Mouse (Mus musculus): ENCODE results near the gene Sec11a. TPM values are rescaled to one million over a fixed set of nuclear protein-coding genes. Genes with fewer than 3 reads are reported as not detected.
"Not testable (repeated sequence)": the region's sequence is repeated elsewhere in the genome, so short reads cannot be mapped to it uniquely, and the experiment has no call there.

Sec11a gene
- 10 to 100 TPM; 46.0 to 51.3 TPM for total RNA-seq (2021)
- long read RNA-seq, transcript Sec11a-201 (6 exons, 1,345 nt), result major isoform, 33 of 39 reads
- long read RNA-seq, partial matches to known transcripts, result 0 of 39 reads
- long read RNA-seq, other reads (novel, unspliced or antisense), result 4 of 39 reads

GRCm38 (mm10) chr7:80947445-80948350 is at the start of gene Sec11a:
Sec11a (minus strand) TSS chr7:80947780.
- DNase-seq (ENCODE audit: low spot score in 2 of 2), result peak; percentile 93 to 97

GRCm38 (mm10) chr7:80995266-80996146 is 47.9 kb upstream of the Sec11a start:
- no peak for DNase-seq (ENCODE audit: low spot score in 2 of 2)

- DNase-seq (ENCODE audit: low spot score in 2 of 2), result no peak
Measured at GRCm38 (mm10) chr7:80994663-80995005, 47.1 kb upstream of the Sec11a start.

DNA sequence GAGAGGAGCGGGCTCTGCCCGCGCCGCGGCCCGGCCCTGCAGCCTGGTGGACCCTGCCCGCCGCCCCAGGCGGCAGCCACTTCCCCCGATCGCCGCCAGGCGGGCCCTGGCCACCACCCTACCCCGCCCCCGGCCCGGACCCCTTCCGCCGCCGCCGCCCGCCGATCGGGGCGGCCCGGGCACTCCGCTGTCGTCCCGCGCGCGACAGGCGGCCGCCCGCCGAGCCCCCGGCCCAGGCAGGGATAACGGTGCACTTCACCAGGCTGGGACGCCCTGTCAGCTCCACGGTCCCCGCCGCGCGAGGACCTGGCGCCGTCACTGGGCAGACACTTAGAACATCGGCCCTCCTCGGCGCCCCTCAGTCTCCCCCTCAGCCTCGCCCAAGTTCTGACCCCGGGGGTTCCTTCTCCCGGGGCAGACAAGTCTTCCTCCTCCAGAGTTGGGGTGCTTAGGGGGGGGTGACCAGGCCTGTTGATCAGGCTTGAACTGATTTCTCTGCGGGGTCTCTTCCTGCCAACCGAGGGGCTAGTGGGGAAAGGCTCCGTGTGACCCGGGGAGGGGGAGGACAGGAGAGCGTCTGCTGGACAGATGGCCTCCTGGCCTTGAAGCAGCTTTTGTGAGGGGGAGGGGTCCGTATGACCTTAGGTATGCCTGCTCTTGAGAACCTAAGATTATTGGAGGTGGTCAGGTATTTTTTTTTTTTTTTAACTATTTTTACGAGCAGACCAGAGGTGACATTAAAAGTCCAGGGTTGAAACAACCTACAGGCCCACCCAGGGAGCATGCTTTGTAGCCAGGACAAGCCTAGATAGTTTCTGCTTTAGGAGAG is 46.5 kb upstream of the Sec11a start:
- DNase-seq (ENCODE audit: low spot score in 2 of 2), result no peak

DNA sequence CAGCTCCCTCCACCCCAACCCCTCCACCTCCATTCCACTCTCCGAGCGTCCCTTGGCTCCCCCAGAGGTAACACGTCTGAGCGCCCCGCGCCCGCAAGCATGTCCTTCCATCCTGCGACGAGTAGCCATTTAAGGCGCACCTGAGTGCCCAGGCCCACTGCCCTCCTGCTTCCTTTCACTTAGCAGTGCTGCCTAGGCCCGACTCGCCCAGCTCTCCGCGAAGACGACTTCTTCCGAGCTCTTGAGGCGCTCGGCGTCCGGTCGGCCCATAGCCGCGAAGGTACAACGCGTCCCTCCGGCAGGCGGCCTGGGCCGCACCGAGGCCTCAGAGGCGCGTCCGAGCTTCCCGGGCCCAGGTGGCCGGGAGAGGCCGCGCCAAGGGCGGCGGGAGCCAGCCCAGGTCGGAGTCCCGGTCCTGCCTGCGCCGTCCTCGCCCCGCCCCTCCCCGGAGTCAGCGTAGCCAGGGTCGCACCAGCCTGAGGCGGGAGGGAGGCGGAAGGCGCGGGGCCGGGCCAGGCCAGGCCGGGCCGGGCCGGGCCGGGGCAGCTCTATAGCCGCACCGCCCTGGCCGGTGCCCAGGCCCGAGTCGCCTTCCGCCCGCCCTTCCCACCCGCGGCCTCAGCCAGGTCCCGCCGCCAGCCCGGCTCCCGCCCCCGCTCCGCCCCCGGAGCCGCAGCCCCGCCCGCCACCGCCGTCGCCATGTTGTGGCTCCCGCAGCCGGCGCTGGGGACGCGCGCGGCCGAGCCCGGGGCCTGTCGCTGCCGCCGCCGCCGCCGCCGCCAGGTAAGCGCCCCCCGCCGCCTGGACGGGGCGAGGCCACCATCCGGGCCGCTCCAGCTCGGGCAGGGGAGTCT is 45.6 kb upstream of the Sec11a start, which contains the start of gene Zfp592:
Zfp592 (plus strand) TSS at position 702 of the 854 bp plus-strand sequence.
- DNase-seq (ENCODE audit: low spot score in 2 of 2), result peak; percentile 54 to 66

DNA sequence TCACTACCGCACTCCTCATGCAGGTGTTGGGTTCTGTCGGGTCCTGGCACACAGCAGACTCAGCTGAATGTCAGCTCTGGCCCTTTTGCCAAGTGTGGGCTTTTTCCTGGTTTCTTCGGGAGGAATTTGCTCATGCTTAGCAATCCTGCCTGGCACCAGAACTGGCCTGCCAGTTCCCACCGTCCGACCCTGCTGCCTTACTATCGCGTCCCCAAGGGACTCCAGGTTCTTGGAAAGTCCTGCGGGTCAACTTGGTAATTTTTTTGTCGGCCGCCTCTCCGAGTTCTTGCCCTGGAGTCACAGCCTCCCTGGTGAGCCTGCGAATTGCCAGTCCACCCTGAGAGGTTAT is 45.0 kb upstream of the Sec11a start:
- DNase-seq (ENCODE audit: low spot score in 2 of 2), result peak in 1 of 2 experiments; percentile 17

DNA sequence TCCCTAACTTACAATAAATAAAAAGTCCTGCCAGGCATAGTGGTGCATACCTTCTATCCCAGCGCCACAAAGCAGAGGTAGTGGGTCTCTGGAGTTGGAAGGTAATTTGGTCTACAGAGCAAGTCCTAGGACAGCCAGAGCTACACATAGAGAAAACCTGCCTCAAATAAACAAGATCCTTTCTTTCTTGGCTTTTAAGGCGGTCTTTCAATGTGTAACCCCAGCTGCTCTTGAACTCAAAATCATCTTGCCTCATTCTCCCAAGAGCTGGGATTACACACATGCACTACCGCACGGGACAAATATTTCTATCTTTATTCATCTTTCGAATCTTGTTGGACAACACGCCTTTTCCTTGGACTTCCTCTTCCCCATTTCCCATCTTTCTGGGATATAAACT is 44.5 kb upstream of the Sec11a start:
- no peak for DNase-seq (ENCODE audit: low spot score in 2 of 2)

GRCm38 (mm10) chr7:80991589-80991988 is 44.0 kb upstream of the Sec11a start:
- no peak for DNase-seq (ENCODE audit: low spot score in 2 of 2)

DNA sequence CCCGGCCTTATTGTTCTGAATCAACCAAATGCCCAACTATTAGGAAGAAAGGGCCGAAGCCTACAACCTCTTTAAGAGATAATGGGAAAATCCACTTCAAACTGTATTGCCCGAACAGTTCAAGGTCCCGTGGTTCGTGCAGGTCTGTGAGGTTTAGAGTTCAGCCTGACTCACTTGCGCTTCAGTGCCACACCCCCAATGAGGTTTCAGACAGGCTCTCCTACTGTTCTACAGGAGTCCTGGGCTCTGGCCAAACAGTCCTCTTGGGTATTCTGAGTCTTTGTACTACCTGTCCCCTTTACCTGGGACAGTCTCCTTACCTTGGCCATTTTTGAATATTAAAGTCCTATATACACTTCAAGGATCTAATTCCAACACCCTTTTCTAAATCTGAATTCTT is 42.7 kb upstream of the Sec11a start:
- DNase-seq (ENCODE audit: low spot score in 2 of 2), result no peak

- no peak for DNase-seq (ENCODE audit: low spot score in 2 of 2)
Measured at GRCm38 (mm10) chr7:80987805-80988625, 40.4 kb upstream of the Sec11a start.

GRCm38 (mm10) chr7:80986458-80987187 is 39.0 kb upstream of the Sec11a start:
- no peak for DNase-seq (ENCODE audit: low spot score in 2 of 2)

DNA sequence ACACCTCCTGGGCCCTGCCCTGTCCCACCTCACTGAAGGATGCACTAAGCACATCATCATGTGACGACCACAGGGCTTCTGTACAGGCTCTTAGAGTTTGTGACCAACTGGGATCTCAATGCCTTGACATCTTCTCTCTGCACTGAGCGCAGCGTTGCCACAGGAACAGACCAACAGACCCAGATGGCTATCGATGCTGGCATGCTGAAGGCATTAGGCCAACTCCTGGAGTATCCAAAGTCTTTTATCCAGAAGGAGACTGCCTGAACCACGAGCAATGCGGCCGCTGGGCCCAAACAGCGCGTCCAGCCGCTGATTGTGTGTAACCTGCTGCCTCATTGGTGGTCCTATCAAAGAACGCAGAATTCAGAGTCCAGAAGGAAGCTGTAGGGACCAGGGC is 33.0 kb upstream of the Sec11a start:
- no peak for DNase-seq (ENCODE audit: low spot score in 2 of 2)

- not testable (repeated sequence) for DNase-seq (ENCODE audit: low spot score in 2 of 2)
Measured at GRCm38 (mm10) chr7:80973638-80974015, 26.0 kb upstream of the Sec11a start.

GRCm38 (mm10) chr7:80972920-80973637 is 25.5 kb upstream of the Sec11a start:
- DNase-seq (ENCODE audit: low spot score in 2 of 2), result not testable (repeated sequence)

DNA sequence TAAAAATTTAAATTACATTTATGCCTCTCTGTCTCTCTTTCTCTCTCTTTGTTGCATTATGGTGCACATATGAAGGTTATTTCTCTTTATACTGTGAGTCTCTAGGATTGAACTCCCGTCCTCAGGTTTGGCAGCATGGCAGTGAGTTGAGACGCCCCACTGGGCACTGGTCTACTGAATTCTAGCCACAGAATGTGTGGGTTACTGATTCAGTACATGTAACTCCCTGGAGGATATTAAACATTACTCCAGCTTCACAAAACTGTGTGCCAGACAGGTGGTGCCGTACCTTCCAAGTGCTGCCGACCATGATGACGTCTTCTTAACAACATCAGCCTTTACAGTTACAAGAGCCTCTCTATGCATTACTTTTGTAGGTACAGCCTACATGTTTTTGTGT is 24.5 kb upstream of the Sec11a start:
- no peak for DNase-seq (ENCODE audit: low spot score in 2 of 2)

GRCm38 (mm10) chr7:80971419-80971818 is 23.8 kb upstream of the Sec11a start:
- no peak for DNase-seq (ENCODE audit: low spot score in 2 of 2)

DNA sequence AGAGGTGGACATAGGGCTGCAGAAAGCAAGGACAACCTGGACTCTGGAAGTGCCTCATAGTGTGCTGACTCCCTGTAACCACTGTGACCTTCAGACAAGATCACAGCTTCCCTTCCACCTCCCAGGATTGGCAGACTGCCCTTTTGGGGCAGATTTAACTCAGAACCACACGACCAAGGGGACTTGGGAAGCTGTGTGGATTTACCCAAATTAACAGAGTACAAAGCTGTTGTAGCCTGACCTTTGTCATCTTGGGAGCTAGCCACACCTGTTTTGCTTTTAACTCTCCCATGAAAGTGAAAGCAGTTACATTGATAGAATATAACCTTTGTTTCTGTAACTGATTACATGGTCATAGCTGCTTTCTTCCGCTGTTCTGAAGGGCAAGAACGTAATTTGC is 23.3 kb upstream of the Sec11a start:
- no peak for DNase-seq (ENCODE audit: low spot score in 2 of 2)

DNA sequence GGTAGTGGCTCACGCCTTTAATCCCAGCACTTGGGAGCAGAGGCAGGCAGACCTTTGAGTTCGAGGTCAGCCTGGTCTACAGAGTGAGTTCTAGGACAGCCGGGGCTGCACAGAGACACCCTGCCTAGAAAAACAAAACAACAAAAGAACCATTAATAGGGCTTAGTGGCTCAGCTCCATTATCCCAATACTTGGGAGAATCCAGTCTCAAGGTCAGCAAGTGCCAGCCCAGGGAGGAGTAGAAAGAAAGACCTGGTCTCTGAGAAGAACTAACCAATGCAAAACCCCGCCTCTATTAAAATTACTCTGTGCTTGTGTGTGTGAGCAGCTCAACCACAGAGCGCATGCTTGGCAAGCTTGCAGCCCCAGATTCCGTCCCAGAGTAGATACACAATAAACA is 15.2 kb upstream of the Sec11a start:
- DNase-seq (ENCODE audit: low spot score in 2 of 2), result no peak
